Mouse (Mus musculus): ENCODE measurements around the gene Mrps6.

Mrps6 gene

DNA sequence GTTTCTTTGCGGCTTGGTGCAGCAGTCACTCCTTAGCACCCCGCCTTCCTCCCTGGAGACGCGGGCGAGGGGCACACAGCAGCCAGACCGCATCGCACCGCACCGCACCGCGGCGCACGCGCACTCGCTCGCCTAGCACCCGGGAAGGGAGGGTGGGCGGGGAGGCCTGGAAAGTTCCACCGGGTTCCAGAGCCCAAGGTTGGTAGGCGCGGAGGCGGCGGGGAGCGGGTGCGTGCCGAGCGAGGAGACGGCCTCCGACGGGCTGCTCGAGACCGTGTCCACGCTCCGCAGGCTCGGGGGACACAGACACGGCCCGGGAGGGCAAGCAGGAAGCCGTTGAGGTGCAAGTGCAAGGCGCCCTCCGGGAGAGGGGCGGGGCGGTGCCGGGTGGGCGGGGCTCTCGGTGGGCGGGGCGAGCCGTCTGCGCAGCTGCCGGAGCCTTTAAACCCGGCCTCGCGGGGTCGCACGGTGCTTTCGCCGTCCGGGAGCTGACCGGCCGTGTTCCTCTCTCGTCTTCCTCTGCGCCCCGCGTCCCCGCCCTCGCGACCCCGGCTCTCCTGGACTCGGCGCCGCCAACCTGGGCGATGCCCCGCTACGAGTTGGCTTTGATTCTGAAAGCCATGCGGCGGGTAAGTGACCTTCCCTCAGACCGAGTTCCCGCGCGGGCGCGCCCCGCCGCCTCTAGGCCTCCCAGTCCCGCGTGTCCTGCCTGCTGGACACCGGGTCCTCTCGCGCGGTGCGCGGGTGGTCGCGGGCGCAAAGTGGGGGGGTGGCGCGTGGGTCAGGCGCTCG lies at the start of gene Mrps6, which contains the start of the genes Gm49711 and Slc5a3:
Gene Mrps6 (plus strand): TSS at position 419 of the 792 bp plus-strand sequence.
Gene Gm49711 (plus strand): TSS at position 465 of the 792 bp plus-strand sequence.
Gene Slc5a3 (plus strand): TSS at position 471 of the 792 bp plus-strand sequence.
- DNase-seq (ENCODE audit: low spot score in 2 of 2), result peak; percentile 78 to 93

DNA sequence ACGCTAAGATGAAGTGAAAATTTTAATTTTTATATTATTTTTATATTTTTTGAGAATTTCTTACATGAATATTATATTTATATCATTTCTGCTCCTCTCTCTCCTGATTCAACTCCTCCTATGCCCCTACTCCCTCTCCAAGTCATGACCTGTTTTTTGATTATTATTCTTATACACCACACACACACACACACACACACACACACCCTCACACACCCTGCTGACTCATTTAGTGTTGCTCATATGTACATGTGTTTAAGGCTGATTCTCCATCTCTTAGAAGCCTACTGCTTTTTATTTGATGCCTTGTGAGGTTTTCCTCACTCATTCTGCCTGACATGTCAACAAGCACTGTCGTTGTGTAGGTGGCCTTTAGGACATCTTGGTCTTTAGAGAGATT lies 48.5 kb upstream of the Mrps6 start:
- no peak for DNase-seq (ENCODE audit: low spot score in 2 of 2)

DNA sequence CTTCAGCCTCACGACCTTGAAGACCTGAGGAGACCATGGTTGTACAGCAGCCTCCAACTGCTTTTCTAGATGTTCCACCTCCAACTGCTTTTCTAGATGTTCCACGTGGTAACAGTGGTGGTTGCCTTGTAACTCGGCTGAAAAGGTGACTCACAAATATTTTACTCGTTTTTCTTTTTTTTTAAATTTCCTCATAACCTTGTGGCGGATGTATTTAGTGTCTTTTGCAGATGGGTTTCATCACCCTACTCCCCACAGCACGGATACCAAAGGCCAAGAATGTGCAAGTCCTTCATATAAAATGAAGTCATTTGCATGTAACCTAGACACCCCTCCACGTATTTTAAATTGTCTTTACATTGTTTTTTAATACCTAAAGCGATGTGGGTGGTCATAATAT lies 41.3 kb upstream of the Mrps6 start:
- no peak for DNase-seq (ENCODE audit: low spot score in 2 of 2)

DNA sequence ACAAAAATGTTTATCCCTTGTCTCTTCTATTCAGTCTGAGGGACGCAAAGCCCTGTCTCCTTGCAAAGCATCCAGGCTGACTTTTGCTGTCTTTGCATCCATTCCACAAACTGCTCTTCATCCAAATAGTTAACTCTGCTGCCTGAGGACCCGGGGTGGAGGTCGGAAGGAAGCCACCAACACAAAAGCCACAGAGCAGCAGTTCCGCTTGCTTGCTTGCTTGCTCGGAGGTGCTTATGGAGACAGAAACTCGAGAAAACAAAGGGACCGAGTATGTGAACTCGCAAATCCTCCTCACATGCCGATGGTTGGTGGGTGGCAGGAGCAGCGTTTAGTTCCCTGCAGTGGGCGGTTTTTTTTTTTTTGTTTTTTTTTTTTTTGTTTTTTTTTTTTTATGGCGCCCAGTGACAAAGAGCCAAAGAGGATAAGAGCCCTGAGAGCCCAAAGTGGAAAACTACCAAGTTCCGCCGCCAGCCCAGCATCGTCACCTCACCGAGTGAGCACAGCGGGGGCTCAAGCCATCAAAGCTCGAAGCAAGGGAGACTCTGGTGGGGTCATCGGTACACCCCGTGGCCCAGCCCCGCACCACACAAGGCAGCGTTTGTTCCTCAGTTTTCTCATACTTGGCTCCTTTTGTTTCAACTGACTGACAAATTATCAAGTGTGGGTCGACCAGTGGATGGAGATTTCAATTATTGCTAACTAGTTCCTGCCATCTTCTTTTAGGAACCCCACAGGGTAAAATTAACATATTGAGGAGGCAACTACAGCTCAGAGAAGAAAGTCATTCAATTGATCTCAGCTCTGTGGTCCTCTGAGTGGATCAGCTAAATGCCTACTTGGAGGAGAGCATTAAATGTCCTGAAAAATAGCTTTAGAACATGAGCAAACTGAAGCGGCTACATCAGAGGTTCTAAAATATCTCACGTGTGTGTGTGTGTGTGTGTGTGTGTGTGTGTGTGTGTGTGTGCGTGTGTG lies 38.6 kb upstream of the Mrps6 start:
- no peak for DNase-seq (ENCODE audit: low spot score in 2 of 2)

DNA sequence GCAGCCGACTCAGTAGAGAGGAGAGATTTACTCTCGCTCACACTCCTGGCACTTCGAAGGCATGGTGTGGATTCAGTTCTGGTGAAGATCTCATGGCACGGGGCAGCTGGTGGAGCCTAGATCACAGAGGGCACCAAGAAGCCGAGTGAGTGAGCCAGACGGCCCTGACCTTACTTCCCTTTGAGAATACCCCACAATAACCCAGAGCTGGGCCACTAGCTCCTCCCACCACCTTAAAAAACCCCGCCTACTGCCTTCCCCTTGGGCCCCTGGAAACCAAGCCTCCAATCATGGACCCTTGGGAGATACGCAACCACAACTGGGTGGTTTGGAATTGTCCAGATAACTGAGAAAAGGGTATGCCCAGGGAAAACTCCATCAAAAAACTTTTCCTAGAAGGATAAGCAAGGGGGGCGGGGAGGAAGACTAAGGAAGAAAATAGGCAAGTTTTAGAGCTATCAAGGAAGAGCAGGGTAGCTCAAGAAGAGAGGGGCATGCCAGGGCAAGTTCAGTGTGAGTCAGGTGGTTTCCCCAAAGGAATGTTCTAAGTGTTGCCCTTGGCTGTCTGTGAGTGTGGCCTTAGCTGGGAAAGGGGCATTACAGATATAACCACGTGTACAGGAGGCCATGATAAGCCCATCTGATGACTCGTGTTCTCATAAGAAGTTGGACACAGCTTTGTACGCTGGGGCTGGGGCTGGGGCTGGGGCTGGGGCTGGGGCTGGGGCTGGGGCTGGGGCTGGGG lies 36.2 kb upstream of the Mrps6 start:
- DNase-seq (ENCODE audit: low spot score in 2 of 2), result no peak

DNA sequence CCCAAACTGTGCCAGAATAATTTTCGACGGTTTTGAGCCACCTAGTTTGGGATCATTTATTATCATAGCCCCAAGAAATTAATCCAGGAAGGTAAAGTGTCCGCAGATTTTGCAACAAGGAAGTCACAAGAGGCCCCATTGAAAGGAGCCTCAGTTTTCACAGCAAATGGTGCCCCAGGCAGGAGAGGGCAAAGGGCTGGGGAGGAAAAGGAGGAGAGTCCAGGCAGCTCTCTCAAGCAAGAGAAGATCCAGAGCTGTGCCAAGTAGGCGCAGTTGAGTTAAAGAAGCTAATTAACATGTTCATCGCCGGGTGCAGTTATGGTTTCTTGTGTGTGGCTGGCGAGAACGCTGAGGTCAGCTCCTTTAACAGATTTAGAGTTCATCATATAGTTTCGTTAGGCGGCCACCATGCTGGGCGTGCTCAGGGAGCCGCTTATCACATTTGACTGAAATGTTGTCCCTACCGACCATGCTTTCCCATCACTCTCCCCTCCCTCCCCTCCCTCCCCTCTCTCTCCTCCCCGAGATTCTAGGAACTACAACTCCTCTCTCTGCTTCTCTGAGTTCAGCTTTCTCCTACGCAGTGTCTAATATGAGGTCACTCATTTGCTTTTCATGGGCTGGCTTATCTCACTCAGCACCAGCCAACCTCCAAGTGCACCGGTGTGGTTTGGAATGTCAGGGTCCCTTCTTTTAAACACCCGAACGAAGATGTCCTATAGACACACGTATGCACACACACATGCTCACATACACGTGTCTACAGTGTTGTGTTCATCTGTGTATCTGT lies 35.4 kb upstream of the Mrps6 start:
- DNase-seq (ENCODE audit: low spot score in 2 of 2), result no peak

DNA sequence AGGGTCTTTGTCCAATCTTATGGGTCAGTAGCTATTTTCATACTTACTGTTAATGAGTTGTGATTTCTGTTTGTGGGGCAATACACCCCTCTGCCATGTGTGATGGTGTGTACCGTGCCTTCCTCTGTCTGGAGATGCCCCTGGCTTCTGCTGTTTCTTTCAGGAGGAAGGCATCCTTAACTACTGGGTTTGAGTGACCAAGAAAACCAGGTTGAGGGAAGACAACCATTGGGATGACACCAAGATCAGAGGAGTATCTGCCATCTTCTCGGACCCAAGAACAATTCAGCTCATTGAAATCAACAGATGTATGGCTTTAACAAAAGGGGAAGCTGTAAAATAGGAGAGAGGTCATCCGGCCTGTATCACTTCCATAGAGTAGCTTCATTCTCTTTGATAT lies 24.8 kb upstream of the Mrps6 start:
- no peak for DNase-seq (ENCODE audit: low spot score in 2 of 2)

DNA sequence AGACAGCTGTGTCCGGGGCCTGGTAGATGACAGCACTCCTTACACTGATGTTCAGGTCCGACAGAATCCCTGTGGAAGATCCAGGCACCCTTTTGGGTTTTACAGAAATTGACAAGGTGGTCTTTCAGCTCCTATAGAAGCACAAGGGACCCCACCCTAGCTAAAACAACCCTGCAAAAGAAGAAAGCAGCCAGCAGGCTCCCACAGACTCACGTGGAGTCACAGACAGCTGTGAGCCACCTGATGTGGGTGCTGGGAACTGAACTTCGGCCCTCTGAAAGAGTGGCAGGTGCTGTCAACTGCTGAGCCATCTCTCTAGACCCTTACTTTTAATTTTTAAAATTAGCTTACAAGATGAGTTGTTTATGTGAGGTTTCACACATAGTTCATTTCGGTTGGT lies 23.4 kb upstream of the Mrps6 start:
- DNase-seq (ENCODE audit: low spot score in 2 of 2), result no peak

DNA sequence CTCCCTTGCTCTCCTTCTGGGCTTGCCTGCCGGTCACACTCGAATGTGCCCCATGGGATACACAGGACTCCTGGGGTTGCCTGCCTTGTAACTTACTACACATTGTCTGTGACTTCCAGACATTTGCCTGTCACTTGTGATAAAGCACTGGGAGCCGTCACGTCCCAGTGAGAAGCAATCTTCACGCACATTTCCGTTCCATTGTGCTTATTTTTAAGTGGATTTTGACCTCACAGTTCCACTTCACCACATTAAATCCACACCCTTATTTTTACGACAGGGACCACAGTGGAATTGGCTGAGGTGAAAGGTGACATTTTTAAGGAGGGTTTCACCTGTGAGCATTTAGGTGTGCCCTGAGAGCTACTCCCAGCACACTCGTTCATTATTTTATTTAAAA lies 21.4 kb upstream of the Mrps6 start:
- no peak for DNase-seq (ENCODE audit: low spot score in 2 of 2)

DNA sequence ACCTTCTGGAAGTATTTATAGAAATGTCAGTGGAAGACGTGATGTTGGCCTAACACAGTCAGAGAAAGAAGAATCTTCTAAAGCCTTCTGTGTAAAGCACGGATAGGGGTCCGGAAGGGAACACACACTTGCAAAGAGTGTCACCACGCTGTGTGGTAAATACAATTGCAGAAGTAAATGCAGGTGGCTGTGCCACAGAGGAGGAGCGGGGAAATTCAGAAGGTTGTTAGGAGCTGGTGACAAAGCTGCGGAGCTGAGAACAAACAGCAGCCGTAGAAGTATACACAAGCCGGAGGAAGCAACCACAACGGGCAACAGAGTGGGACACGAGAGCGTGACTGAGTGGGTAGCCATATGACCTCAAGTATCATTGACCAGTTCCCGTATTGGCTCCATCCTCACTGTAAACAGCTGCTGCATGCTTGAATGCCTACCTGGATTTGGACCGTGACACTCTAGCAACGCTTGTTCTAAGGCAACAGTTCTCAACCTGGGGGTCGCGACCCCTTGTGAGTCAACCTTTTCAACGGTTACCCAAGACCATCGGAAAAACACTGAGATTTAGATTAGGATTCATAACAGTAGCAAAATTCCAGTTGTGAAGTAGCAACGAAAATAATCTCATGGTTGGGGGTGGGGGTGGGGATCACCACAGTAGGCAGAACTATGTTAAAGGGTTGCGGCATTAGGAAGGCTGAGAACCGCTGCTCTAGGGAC lies 20.0 kb upstream of the Mrps6 start:
- no peak for DNase-seq (ENCODE audit: low spot score in 2 of 2)

DNA sequence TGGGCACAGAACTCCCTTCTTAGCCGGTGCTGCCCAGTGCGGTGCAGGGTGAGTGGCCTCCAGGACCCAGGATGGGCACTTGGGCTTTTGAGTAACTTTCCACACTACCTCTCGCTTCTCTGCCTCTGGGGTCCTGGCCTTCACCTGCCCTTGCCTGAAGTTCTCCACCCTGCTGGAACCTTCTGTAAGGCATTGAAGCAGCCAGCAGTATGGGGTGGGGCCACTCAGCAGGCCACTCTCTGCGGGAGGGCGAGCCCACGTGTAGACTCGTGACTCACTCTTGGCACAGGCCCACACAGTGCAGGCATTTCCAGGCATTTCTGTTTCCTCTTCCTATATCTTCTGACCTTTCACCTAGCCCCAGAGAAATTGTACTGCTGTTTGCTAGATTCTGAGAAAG lies 18.6 kb upstream of the Mrps6 start:
- DNase-seq (ENCODE audit: low spot score in 2 of 2), result peak; percentile 25 to 38

DNA sequence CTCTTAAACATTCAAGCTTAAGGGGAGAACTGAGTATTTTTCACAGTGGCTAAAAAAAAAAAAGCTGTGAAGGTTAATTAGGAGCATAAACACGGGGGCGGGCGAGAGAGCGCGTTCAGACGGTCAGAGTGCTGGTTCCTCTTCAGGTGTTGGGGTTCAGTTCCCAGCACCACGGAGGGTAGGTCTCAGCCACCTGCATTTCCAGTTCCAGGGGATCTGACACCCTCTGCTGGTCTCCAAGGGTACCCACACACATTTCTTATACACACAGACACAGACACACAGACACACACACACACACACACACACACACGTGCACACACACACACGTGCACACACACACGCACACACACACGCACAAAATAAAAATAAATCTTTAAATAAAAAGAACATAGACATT lies 18.1 kb upstream of the Mrps6 start:
- DNase-seq (ENCODE audit: low spot score in 2 of 2), result no peak

DNA sequence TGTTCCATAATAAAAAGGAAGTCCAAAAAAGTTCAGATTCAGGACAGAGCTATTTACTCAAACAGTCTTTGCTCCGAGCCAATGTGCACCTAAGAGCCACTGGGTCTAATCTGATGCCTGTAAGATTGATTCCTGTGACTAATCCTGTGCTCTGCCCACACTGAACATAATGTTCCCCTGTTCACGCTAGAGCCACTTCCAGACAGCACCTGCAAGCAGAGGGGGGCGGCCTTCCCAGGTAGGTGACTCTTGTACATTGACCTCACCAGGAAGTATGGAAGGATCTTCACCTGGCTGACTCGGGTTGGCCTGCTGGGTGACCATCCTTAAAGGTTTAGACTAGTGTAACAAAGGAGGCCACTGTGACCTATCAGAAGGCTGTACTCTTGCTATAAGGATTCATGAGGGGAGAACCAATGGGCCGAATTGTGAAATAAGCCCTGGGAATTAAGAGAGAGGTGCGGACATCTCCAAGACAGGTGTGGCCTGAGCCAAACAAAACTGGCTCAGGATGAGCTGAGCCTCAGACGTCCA lies 6.2 kb upstream of the Mrps6 start:
- DNase-seq (ENCODE audit: low spot score in 2 of 2), result no peak

DNA sequence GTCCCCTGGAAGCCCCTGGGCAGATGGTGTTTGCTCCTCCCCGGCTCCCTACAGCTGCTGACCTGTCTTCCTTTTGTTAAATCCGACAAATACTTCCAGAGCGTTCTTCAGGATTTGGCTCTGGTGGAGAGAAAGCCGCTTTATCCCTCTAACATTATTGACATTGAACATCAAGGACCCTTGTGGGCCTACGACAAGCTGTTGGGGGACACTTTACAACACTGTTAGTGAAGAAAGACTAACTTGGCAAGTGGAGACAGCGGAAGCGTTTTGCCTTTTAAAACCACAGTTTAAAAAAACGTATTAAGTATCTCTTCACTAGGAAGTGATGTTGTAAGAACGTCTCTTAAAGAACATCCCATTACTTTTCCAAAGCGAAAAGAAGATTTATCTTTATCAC lies 5.5 kb upstream of the Mrps6 start:
- no peak for DNase-seq (ENCODE audit: low spot score in 2 of 2)

DNA sequence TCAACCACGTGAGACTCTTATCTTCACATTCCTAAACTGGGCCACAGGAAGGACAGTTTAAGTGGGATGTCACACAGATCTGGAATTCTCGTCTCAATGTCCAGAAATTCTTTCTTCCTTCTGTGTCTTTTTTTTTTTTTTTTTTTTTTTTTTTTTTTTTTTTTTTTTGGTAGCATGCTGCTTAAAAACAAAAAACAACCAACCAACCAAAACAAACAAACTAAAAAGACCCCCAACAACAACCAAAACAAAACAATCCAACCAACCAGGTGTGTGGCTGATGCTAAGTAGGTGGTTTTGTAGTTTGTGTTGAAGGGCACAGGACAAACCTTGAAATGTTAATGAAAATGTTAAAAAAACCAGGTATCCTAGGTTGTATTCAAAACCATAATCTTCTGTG lies 1.4 kb upstream of the Mrps6 start:
- DNase-seq (ENCODE audit: low spot score in 2 of 2), result no peak

DNA sequence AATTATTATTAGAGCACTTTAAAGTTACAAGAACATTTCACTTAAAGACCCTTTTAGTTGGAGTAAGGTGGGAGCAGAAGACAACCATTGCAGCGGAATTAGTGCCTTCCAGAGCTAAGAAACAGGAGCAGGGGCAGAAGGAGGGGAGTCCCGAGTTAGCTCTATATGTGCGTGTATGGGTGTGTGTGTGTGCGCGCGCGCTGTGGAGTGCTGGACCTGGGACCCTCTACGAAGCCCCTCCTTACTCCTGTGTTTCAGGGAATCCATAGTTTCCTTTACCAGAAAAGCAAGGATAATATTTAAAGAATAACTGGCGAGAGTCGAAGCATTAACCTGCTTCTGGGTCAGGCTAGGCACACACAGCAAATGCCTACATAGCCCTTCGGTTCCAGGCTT lies 616 bp upstream of the Mrps6 start:
- no peak for DNase-seq (ENCODE audit: low spot score in 2 of 2)

DNA sequence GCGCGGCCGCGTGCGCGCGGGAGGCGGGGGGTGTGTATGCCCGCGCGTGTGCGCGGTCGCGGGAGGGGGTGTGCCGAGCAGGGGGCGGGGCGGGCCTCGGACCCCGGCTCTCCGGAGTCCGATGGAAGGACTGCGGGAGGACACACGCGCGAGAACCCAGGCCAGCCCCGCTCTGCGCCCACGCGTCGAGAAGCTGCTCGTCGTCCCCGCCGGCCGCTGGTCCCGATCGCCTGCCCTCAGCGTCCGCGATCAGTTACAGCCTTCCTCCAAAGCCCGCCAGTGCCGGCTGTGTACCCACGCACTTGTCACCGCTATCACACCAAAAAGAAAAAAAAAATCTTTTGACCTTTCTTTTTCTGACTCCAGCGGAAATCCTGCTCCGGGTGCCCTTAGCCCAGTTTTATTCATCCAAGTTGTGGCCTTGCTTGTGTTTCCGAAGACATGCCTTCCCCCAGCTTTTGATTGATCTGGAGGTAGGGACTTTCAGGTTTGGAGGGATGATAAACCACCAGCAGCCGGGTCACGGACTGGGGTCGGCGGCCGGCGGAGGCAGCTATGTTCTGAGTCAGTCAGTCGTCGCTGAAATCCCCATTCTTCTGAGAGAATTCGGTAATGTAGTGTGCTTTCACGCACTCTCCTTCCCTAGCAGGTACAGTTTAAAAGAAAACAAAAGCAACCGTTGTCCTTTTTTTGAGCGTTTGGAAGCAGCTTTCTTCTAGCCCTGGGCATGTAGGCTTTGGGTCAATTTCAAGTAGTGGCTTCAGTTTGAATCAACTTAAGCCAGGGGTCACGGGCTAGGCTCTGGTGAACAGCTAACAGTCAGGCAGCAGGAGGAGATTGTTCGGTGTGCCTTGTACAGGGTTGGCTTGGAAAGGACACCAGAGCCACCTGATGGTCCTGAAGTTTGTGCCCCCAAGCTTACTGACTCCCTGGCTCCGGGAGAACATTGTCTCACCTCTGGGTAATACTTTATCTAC lies 862 bp downstream of the Mrps6 start:
- DNase-seq (ENCODE audit: low spot score in 2 of 2), result peak in 1 of 2 experiments; percentile 18

DNA sequence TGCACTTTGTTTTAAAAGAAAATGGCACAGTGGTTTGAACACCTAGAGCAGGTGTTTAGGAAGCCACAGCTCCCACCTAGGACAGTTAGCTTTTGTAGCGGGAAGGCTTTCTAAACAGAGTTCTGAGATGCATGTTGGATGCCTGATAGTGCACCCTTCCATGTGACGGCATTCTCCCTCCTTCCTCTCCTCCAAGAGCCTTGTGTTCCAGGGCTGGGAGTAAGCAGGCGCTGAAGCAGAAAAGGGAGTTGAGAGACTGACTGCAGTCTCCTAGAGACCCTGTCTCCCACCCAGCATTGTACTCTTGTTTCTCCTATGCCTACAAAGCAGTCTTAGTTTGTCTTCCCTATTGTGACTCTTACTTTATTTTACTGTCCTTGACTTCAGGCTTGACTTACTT lies 2.1 kb downstream of the Mrps6 start:
- no peak for DNase-seq (ENCODE audit: low spot score in 2 of 2)

DNA sequence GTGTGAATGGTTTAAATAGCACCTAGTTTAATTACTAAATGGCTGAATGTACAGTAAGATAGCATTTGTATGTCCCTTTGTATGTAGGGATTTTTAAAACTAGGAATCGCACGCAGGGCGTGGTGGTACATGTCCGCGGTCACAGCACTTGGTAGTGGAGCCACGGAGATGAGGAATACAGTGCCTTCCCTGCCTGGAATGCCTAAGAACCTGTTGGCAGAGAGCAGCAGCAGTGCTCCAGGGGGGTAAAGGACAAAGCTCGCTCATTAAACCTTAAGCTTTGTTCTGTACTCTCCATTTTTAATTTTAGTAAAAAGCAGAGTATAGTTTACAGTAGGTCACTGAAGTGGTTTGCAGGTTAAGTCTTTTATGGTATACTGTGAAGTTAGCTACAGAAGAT lies 3.5 kb downstream of the Mrps6 start:
- no peak for DNase-seq (ENCODE audit: low spot score in 2 of 2)
